In the genomic region with DNA sequence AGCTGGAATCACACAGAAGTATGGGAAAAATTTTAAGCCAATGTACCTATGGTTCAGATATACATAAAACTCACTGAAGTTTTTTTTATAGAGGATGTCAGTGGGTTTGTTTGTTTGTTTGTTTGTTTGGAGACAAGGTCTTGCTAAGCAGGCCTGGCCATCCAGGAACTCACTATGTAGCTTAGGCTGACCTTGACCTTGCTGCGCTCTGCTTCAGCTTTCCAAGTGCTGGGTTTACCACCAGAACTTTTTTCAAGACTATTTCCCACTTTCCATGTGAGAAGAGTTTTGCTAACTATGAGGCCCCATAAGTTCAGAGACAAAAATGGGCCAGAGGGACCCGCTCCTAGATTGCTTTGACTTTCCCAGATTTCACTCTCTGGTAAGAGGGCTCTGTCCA, we compare ENCODE assay signal across 41 mouse cellular contexts. TPM values are rescaled to one million over a fixed set of nuclear protein-coding genes. Genes with fewer than 3 reads are reported as not detected.
"Had no signal": no experiment of that assay in that cellular context is flagged by ENCODE, and none has a peak within 500 bp of the region (broad histone marks: within the 10 kb centered on the region; RNA-seq: fewer than 3 reads in every experiment).

No protein-coding gene starts in this region.

- H3K4me2 ChIP-seq: heart, embryonic 12.5 days; hindbrain, embryonic 13.5 days; hindbrain, embryonic 15.5 days; kidney, embryonic 15.5 days; limb, embryonic 12.5 days; liver, embryonic 11.5 days; liver, embryonic 13.5 days had no signal

- H3K36me3 ChIP-seq: heart, embryonic 10.5 days; heart, embryonic 12.5 days; hindbrain, embryonic 13.5 days; hindbrain, embryonic 15.5 days; kidney, embryonic 15.5 days; limb, embryonic 10.5 days; limb, embryonic 12.5 days; liver, embryonic 13.5 days had no signal

- ATAC-seq: hindbrain, postnatal 0 days; intestine, embryonic 16.5 days had no signal

- H3K4me3 ChIP-seq: gastrocnemius, adult 2 months; heart, embryonic 10.5 days; heart, embryonic 12.5 days; hindbrain, embryonic 13.5 days; hindbrain, embryonic 15.5 days; kidney, embryonic 15.5 days; left cerebral cortex, adult 2 months; limb, embryonic 10.5 days; limb, embryonic 12.5 days; liver, embryonic 13.5 days had no signal

- H3K9me3 ChIP-seq: heart, embryonic 10.5 days; heart, embryonic 12.5 days; hindbrain, embryonic 13.5 days; hindbrain, embryonic 15.5 days; kidney, embryonic 15.5 days; limb, embryonic 10.5 days; limb, embryonic 12.5 days; liver, embryonic 13.5 days had no signal

- H3K27me3 ChIP-seq: heart, embryonic 12.5 days; hindbrain, embryonic 13.5 days; hindbrain, embryonic 15.5 days; kidney, embryonic 15.5 days; limb, embryonic 12.5 days; liver, embryonic 13.5 days had no signal

- H3K27ac ChIP-seq: gastrocnemius, adult 2 months; heart, embryonic 10.5 days; hindbrain, embryonic 13.5 days; hindbrain, embryonic 15.5 days; hindbrain, postnatal 0 days; kidney, postnatal 0 days; left cerebral cortex, adult 2 months; limb, embryonic 10.5 days; limb, embryonic 12.5 days; liver, embryonic 13.5 days had no signal

- H3K9ac ChIP-seq: heart, embryonic 12.5 days; hindbrain, embryonic 13.5 days; hindbrain, embryonic 15.5 days; kidney, embryonic 15.5 days; limb, embryonic 12.5 days; liver, embryonic 13.5 days had no signal

- H3K4me1 ChIP-seq: hindbrain, embryonic 13.5 days; hindbrain, embryonic 15.5 days; liver, embryonic 13.5 days had no signal

- DNase-seq: gastrocnemius, adult 2 months; gastrocnemius, postnatal 14 days; gastrocnemius, postnatal 36 days; heart, adult 18-20 months; heart, postnatal 10 days; heart, postnatal 36 days; kidney, adult 11 months; kidney, adult 2 months; kidney, adult 9 months; kidney, postnatal 14 days; kidney, postnatal 36 days; layer of hippocampus, adult 9-11 months; layer of hippocampus, postnatal 36 days; liver; liver, embryonic 13.5 days had no signal

RNA-seq across cellular contexts. Expression of a gene that starts 23.9 kb away (rescaled TPM):
- total RNA-seq: gastrocnemius, adult 2 months; gastrocnemius, postnatal 14 days; gastrocnemius, postnatal 36 days; heart, adult 18-20 months; heart, adult 8-10 months; heart, postnatal 10 days; heart, postnatal 36 days; hematopoietic stem cell, adult 5-6 weeks; hindbrain, postnatal 0 days; layer of hippocampus, adult 18-20 months; layer of hippocampus, adult 8-10 months; layer of hippocampus, postnatal 14 days; layer of hippocampus, postnatal 36 days; left cerebral cortex, adult 2 months; left cerebral cortex, postnatal 14 days; left cerebral cortex, postnatal 36 days had no signal
- polyA plus RNA-seq: frontal cortex, adult 2 months; heart, embryonic 10.5 days; heart, embryonic 12.5 days; heart, embryonic 14.5 days; heart, embryonic 16.5 days; hindbrain, embryonic 11.5 days; hindbrain, embryonic 13.5 days; hindbrain, embryonic 15.5 days; hindbrain, postnatal 0 days; intestine, embryonic 14.5 days; intestine, embryonic 16.5 days; kidney, embryonic 15.5 days; kidney, postnatal 0 days; large intestine, adult 2 months; limb, embryonic 10.5 days; limb, embryonic 12.5 days; limb, embryonic 14.5 days; liver, embryonic 11.5 days; liver, embryonic 13.5 days had no signal
